Mouse (Mus musculus): ENCODE measurements around the gene Rftn2.
A peak's percentile ranks its signal among the peaks of the same experiment; 100 is the strongest.
"Not testable (repeated sequence)": the region's sequence is repeated elsewhere in the genome, so short reads cannot be mapped to it uniquely, and the experiment has no call there.

Rftn2 gene

DNA sequence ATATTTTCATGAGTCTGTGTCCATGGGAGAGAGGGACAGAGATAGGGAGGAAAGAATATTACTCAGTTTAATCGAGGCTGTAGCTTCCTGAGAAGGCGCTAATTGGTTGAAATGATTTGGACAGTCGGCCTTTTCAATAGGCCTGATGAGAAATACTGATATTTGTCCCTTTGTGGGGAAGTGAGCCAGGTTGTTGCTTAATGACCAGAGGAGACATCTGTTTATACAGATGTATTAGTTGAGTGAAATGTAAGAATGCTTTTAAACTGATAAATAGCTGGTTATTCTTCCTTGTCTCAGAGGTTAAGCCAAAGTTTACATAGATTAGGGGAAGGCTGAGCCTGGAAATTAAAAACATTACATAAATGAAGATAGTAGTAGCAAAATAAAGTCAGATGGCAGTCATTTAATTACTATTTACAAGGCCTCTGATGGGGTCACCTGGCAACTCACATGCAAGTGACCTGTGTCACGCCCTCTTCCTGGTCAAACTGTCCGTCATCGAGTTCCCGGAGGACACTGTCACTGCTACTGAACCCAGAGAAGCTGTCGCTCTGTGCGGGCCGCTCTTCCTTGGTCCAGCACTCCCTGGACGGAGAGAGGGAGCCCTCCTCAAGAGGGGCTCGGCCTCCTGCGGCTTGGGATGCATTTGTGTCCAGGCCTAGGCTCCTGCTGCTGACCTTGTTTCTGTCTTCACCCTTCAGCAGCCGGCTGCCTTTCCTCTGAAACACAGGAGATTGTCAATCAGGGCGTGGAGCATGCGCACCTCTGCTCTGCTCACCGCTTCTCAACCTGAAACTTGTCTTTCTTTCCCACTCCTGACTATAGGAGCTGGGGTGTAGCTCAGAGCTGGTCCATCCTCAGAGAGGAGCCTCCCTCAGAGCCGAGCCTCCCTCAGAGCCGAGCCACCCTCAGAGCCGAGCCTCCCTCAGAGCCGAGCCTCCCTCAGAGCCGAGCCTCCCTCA is 54.9 kb downstream of the Rftn2 start:
- DNase-seq (ENCODE audit: low spot score) = no peak

GRCm38 (mm10) chr1:55168591-55168990 is 58.0 kb downstream of the Rftn2 start:
- no peak for DNase-seq (ENCODE audit: low spot score)

GRCm38 (mm10) chr1:55167560-55167959 is 59.0 kb downstream of the Rftn2 start:
- no peak for DNase-seq (ENCODE audit: low spot score)

- no peak for DNase-seq (ENCODE audit: low spot score)
Observed at GRCm38 (mm10) chr1:55164005-55164404, 62.6 kb downstream of the Rftn2 start.

- no peak for DNase-seq (ENCODE audit: low spot score)
Observed at GRCm38 (mm10) chr1:55162781-55163180, 63.8 kb downstream of the Rftn2 start.

- DNase-seq (ENCODE audit: low spot score) = peak; percentile 19
Observed at GRCm38 (mm10) chr1:55161895-55162294, 64.7 kb downstream of the Rftn2 start.

DNA sequence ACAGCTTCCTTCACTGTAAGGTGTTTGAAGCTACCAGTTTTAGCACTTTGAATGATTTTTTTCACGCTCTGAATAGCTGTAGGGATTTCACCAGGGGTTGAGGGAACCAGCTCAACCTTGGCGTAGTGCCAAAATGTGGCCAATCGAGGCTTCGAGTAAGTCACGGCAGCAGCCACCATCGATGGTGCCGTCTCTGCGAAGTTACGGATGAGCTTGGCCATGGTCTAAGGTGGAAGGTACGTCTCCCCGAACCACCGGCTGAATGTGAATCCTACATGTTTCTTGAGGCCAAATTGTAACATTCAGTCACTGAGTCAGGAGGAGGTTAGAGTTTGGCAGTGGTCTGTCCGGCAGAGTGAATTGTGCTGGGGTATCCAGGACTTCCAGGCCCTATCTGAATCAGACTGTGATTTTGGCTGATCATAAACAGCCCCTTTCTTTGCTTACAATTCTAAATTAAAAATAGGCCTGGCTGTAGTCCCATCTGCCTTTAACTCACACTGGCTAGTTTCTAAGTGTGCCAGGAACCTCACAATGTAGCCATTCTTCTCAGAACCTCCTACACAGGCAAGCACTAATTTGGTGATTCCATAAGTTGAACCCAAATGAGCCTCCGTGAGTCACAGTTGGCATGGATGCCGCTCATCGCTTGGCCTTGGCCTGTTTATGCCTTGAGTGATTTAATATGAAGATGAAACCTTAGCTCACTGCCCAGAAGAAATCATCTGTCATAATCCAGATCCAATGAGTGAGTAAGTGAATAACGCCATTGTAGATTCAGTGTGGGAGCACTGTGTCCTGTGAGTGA is 65.5 kb downstream of the Rftn2 start:
- no peak for DNase-seq (ENCODE audit: low spot score)

DNA sequence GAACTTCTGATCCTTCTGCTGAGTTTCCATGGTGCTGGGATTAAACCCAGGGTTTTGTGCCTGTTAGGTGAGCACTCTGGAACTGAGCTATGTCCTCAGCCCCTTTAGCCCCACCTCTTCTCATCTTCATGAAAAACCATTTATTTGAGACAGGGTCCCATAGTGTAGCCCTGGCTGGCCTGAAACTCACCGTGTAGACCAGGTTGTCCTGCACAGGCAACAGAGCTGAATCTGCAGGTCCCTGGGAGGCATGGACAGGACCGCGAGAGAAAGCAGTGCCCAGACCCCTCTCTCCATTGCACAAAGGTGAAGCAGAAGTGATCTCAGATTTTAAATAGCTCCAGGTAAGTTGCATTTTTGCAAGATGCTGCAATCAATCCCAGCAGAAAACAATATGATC is 66.4 kb downstream of the Rftn2 start:
- DNase-seq (ENCODE audit: low spot score) = no peak

DNA sequence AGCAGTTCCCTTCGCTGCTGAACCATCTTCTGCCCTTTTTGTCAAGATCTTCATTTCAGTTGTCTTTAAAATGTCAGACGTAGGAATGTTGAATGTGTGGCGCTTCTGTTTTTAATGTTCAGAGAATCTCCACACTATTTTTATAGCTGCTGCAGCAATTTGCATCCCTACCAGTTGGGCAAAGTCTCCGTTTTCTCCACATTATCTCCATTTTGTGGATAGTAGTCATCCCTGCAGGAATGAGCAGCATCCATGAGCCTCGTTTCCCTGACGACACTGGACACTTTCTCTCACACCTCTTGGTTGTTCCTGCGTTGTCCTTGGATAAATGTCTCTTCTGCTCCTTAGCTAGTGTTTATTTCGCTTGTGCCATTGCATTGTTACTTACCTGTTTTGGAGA is 67.8 kb downstream of the Rftn2 start:
- DNase-seq (ENCODE audit: low spot score) = no peak

- no peak for DNase-seq (ENCODE audit: low spot score)
Observed at GRCm38 (mm10) chr1:55158211-55158610, 68.4 kb downstream of the Rftn2 start.

DNA sequence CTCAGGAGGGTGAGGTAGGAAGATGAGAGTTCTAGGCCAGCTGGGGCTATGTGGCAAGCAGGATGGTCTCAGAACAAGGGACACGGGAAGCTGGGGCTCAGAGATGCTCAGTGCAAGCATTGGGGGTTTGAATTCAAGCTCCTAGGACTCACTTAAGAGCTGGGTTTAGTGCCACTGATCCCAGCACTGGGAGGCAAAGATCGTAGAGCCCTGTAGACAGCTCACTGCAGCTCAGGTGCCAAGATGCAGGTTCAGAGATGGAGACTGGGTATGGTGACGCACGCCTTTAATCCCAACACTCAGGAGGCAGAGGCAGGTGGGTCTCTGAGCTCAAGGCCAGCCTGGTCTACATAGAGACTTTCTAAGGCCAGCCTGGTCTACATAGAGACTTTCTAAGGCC is 69.3 kb downstream of the Rftn2 start:
- DNase-seq (ENCODE audit: low spot score) = no peak

DNA sequence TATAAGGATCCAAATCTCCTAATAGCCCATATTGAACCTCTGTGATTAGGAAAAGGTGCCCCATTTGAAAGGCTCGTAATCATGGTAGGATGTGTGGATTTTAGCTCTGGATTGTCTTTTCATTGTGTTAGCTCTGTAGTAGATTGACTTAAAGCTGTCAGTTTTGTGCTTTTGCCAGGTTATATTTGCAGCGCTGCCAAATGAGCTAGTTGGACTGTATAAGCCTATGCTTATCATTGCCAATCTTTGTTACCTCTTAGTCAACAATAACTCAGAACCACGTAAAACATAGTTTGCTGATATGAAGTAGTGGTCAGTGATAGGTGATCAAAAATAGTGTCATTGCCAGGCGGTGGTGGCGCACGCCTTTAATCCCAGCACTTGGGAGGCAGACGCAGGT is 81.0 kb downstream of the Rftn2 start:
- DNase-seq (ENCODE audit: low spot score) = no peak

DNA sequence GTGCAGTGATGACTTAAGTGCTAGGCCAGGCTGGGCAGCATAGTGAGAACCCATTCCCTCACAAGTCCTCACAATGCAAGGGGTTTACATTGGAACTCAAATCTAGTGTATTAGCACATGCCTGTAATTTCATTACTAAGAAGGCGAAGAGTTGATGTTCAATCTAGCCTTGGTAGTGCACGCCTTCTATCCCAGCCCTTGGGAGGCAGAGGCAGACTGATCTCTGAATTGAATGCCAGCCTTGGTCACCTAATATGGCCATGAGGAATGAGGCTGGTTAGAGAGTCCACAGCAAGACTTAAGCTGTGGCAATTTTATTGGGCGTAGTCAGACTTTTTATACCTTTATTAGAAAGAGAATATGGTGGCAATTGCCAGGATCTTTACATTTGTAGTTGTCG is 82.2 kb downstream of the Rftn2 start:
- no peak for DNase-seq (ENCODE audit: low spot score)

DNA sequence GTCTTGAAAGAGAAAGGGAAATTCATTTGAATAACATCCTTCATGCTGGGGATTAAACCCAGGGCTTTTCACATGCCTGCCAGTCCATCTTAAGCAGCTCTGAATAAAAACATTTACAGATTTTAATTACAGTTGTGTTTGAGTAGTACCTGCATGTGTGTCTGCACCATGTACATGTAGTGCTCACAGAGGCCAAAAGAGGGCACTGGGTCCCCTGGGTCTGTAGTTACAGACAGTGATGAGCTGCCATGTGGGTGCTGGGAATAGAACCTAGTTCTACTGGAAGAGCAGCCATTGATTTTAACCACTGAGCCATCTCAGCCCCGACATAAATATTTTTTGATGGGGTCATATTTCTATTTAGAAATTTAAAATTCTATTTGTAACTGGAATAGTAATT is 90.7 kb downstream of the Rftn2 start:
- DNase-seq (ENCODE audit: low spot score) = no peak

GRCm38 (mm10) chr1:55134301-55134700 is 92.3 kb downstream of the Rftn2 start:
- no peak for DNase-seq (ENCODE audit: low spot score)

GRCm38 (mm10) chr1:55133173-55133572 is 93.4 kb downstream of the Rftn2 start:
- DNase-seq (ENCODE audit: low spot score) = no peak

DNA sequence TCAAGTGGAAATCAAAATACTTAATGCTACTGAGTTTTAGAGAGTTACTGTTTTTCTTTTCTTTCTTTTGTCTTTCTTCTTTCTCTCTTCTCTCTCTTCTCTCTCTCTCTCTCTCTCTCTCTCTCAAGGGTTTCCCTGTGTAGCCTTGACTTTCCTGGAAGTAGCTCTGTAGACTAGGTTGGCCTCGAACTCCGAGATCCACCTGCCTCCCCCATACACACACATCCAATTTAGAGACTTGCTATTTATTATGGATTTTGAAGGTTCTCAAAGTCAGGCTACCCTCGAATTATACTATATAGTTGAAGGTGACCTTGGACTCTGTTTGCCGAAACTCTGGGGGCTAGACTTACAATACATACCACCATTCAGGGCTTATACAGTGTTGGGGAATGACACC is 94.3 kb downstream of the Rftn2 start:
- DNase-seq (ENCODE audit: low spot score) = no peak

- no peak for DNase-seq (ENCODE audit: low spot score)
Observed at GRCm38 (mm10) chr1:55131424-55132014, 95.1 kb downstream of the Rftn2 start.

DNA sequence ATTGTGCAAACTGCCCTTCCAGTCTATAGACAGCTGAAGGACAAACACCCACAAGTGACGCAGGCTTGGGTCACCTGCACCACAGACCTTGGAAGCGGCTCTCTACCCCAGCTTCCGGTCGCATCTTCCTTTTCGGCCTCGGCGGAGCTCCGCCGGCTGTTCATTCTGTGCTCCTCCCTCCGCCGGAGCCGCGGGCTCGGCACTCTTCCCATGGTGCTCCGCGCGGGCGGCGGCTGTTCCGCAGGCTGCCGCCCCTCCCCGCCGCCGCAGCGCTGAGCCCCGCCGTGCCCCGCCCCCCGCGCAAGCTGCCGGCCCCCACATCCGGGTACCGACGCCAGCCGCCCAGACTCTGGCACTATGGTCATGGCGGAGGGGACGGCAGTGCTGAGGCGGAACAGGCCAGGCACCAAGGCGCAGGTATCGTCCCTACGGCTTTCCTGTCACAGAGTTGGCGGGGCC is 95.6 kb downstream of the Rftn2 start, which contains the start of gene Mob4:
Mob4 (plus strand) TSS at position 289 of the 459 bp plus-strand sequence.
- peak; percentile 88 for DNase-seq (ENCODE audit: low spot score)

DNA sequence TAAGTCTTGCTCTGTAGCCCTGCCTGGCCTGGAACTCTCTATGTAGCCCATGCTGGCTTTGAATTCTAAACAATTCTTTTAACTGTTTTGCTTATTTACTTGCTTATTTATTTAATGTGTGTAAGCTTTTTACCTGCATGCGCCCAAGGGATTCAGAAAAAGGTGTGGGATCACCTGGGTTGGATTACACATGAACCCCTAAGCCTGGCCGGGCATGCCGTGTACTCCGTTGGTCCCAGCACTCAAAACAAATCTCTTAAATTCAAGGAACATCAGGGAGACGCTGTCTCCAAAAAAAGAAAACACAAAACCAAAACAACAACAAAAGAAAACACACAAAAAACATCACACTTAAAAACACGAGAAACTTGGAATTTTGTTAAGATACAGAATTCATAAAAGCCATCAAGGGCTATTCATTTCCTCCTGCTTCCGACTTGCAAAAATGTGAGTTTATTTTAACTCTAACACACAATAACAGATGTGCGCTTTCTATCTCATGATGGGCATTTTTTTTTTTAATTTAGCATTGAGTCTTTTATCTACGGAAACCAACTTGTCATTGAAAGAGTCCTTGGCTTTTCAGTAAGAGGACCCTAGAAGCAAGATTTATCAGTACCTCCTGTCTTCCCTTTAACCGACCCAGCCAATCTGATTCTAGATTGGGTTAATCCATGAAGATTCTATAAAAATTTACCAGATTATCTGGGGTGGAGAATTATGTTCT is 96.2 kb downstream of the Rftn2 start:
- no peak for DNase-seq (ENCODE audit: low spot score)

- DNase-seq (ENCODE audit: low spot score) = no peak
Observed at GRCm38 (mm10) chr1:55129716-55130115, 96.9 kb downstream of the Rftn2 start.

GRCm38 (mm10) chr1:55124136-55124535 is 102.4 kb downstream of the Rftn2 start:
- DNase-seq (ENCODE audit: low spot score) = not testable (repeated sequence)
